10 mouse cellular contexts compared by ENCODE assay signal in the genomic region with DNA sequence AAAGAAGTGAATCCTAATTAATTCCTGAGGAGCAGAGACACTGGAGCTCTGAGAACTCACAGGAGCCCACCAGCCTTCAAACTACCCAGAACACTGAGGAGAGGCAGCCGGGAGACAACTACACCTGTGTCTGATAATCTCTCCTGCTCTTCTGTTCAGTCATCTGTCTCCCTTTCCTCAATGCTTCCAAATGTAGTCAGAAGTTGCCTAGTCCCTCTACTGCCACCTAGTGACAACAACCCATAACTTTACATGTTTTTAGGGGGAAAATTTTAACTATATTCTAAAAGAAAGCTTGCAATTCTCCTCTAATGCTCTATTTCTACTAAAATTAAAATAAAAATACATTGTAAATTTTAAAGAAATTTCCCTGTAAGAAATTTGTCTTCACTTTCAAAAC. TPM values are rescaled to one million over a fixed set of nuclear protein-coding genes. Genes with fewer than 3 reads are reported as not detected.
DNase-seq lines count a peak whose midpoint lies in the region; ATAC-seq lines count a peak whose summit lies in the region.
"Had no signal": no experiment of that assay in that cellular context is flagged by ENCODE, and none has a peak within 500 bp of the region (broad histone marks: within the 10 kb centered on the region; RNA-seq: fewer than 3 reads in every experiment).

No protein-coding gene starts in this region.

- H3K27ac ChIP-seq in hindbrain, embryonic 14.5 days: no peak overlapping the region
- H3K27ac ChIP-seq in hindbrain, embryonic 13.5 days: no peak overlapping the region
- no peak overlapping the region for H3K27ac ChIP-seq in neural tube, embryonic 15.5 days (replicated peaks)
- H3K27ac ChIP-seq in midbrain, embryonic 11.5 days (ENCODE audit: low read depth, low read length): no peak overlapping the region

- no peaks in the 10 kb centered on the region for H3K27me3 ChIP-seq in hindbrain, embryonic 14.5 days (ENCODE audit: control insufficient read depth, insufficient read depth, low read length)
- no peaks in the 10 kb centered on the region for H3K27me3 ChIP-seq in hindbrain, embryonic 13.5 days
- H3K27me3 ChIP-seq in neural tube, embryonic 15.5 days (replicated peaks): no peaks in the 10 kb centered on the region
- no peaks in the 10 kb centered on the region for H3K27me3 ChIP-seq in midbrain, embryonic 11.5 days (ENCODE audit: control insufficient read depth, insufficient read depth, low read length)

- no peak overlapping the region for H3K9ac ChIP-seq in hindbrain, embryonic 14.5 days
- no peak overlapping the region for H3K9ac ChIP-seq in hindbrain, embryonic 13.5 days
- H3K9ac ChIP-seq in neural tube, embryonic 15.5 days (replicated peaks): no peak overlapping the region
- no peak overlapping the region for H3K9ac ChIP-seq in midbrain, embryonic 11.5 days (ENCODE audit: low read length)

- WGBS in hindbrain, embryonic 14.5 days: 36% methylated on average over 1 of the region's 1 CpGs
- WGBS in hindbrain, embryonic 13.5 days: 52% methylated on average over 1 of the region's 1 CpGs
- WGBS in neural tube, embryonic 15.5 days: 31% methylated on average over 1 of the region's 1 CpGs
- 19% methylated on average over 1 of the region's 1 CpGs for WGBS in midbrain, embryonic 11.5 days

- no peak for ATAC-seq in hindbrain, embryonic 14.5 days (ENCODE audit: low FRiP score)
- no peak for ATAC-seq in hindbrain, embryonic 13.5 days (ENCODE audit: low FRiP score)
- peak; percentile 61; the same call in 1 of the 2 replicates for ATAC-seq in erythroid progenitor cell, adult 5-6 weeks (replicated peaks; ENCODE audit: low FRiP score, poor library complexity, severe bottlenecking)
- no peak for ATAC-seq in neural tube, embryonic 15.5 days (ENCODE audit: low FRiP score)
- no peak for ATAC-seq in midbrain, embryonic 11.5 days (ENCODE audit: low FRiP score)
- ATAC-seq: activated CD4-positive, CD25-positive, alpha-beta regulatory T cell, adult 4 months had no signal

- no peak overlapping the region for H3K4me3 ChIP-seq in hindbrain, embryonic 14.5 days (replicated peaks; ENCODE audit: low read length)
- no peak overlapping the region for H3K4me3 ChIP-seq in hindbrain, embryonic 13.5 days
- H3K4me3 ChIP-seq in neural tube, embryonic 15.5 days (replicated peaks): no peak overlapping the region
- no peak overlapping the region for H3K4me3 ChIP-seq in midbrain, embryonic 11.5 days (ENCODE audit: low read depth, low read length)

- no peaks in the 10 kb centered on the region for H3K4me1 ChIP-seq in hindbrain, embryonic 14.5 days (replicated peaks; ENCODE audit: control insufficient read depth, insufficient read depth, low read length)
- H3K4me1 ChIP-seq in hindbrain, embryonic 13.5 days (replicated peaks): no peaks in the 10 kb centered on the region
- no peaks in the 10 kb centered on the region for H3K4me1 ChIP-seq in neural tube, embryonic 15.5 days
- H3K4me1 ChIP-seq in midbrain, embryonic 11.5 days (ENCODE audit: control insufficient read depth, insufficient read depth, low read length): no peaks in the 10 kb centered on the region

- no peaks in the 10 kb centered on the region for H3K9me3 ChIP-seq in hindbrain, embryonic 14.5 days (ENCODE audit: control insufficient read depth, low read length)
- H3K9me3 ChIP-seq in hindbrain, embryonic 13.5 days: no peaks in the 10 kb centered on the region
- no peaks in the 10 kb centered on the region for H3K9me3 ChIP-seq in neural tube, embryonic 15.5 days (replicated peaks)
- no peaks in the 10 kb centered on the region for H3K9me3 ChIP-seq in midbrain, embryonic 11.5 days (ENCODE audit: control insufficient read depth, low read length)

- DNase-seq in hindbrain, embryonic 14.5 days (ENCODE audit: low spot score): peak; percentile 44
- DNase-seq in 416B (ENCODE audit: low read depth) (peak; percentile 76), MN1 (ENCODE audit: low spot score) (peak; percentile 22)
- no peak for DNase-seq in midbrain, embryonic 11.5 days (ENCODE audit: low spot score, missing footprints)
- DNase-seq in adrenal gland, adult 8-10 months: no peak

- peaks cover 13% of the 10 kb centered on the region for H3K36me3 ChIP-seq in hindbrain, embryonic 14.5 days (replicated peaks; ENCODE audit: control insufficient read depth, insufficient read depth)
- peaks cover 14% of the 10 kb centered on the region for H3K36me3 ChIP-seq in hindbrain, embryonic 13.5 days
- peaks cover 14% of the 10 kb centered on the region for H3K36me3 ChIP-seq in neural tube, embryonic 15.5 days
- peaks cover 7% of the 10 kb centered on the region; the same call in 1 of the 2 replicates for H3K36me3 ChIP-seq in midbrain, embryonic 11.5 days (ENCODE audit: control insufficient read depth, insufficient read depth, low read length)

- H3K4me2 ChIP-seq in hindbrain, embryonic 14.5 days (replicated peaks): no peak overlapping the region
- no peak overlapping the region for H3K4me2 ChIP-seq in hindbrain, embryonic 13.5 days
- H3K4me2 ChIP-seq in neural tube, embryonic 15.5 days: no peak overlapping the region
- no peak overlapping the region for H3K4me2 ChIP-seq in midbrain, embryonic 11.5 days

RNA-seq across cellular contexts. Expression of a gene that starts 9.5 kb away (rescaled TPM):
- 0.86 and 1.1 TPM in 2 replicates for polyA plus RNA-seq in hindbrain, embryonic 14.5 days (2014; fragmentation: Nextera tagmentation; extraction: Ambion mirVana)
- 0.44 and 0.65 TPM in 2 replicates for polyA plus RNA-seq in hindbrain, embryonic 13.5 days (2015; fragmentation: Nextera tagmentation; extraction: Ambion mirVana)
- not detected in 2 replicates for total RNA-seq in erythroid progenitor cell, adult 5-6 weeks (2015; ENCODE audit: low replicate concordance)
- not detected in 2 replicates for total RNA-seq in erythroid progenitor cell, adult 5-6 weeks (2017; ENCODE audit: low replicate concordance)
- 0.37 and 0.68 TPM in 2 replicates for polyA plus RNA-seq in neural tube, embryonic 15.5 days (2015; fragmentation: Nextera tagmentation; extraction: Ambion mirVana)
- 0.80 and 0.94 TPM in 2 replicates for polyA plus RNA-seq in midbrain, embryonic 11.5 days (2014; fragmentation: Nextera tagmentation; extraction: Ambion mirVana)
- total RNA-seq in adrenal gland, adult 8-10 months (2022): 1 to 10 TPM; 1.6 to 4.7 (median 2.5) TPM

RNA-seq across cellular contexts. Expression of a gene that starts 48.9 kb away (rescaled TPM):
- not detected in 2 replicates for polyA plus RNA-seq in hindbrain, embryonic 14.5 days (2014; fragmentation: Nextera tagmentation; extraction: Ambion mirVana)
- polyA plus RNA-seq in hindbrain, embryonic 13.5 days (2015; fragmentation: Nextera tagmentation; extraction: Ambion mirVana): not detected in 2 replicates
- not detected in 2 replicates for total RNA-seq in erythroid progenitor cell, adult 5-6 weeks (2015; ENCODE audit: low replicate concordance)
- not detected in 2 replicates for total RNA-seq in erythroid progenitor cell, adult 5-6 weeks (2017; ENCODE audit: low replicate concordance)
- polyA plus RNA-seq in neural tube, embryonic 15.5 days (2015; fragmentation: Nextera tagmentation; extraction: Ambion mirVana): not detected in 2 replicates
- not detected in 2 replicates for polyA plus RNA-seq in midbrain, embryonic 11.5 days (2014; fragmentation: Nextera tagmentation; extraction: Ambion mirVana)
- not detected for total RNA-seq in adrenal gland, adult 8-10 months (2022)
- polyA plus RNA-seq: activated CD4-positive, CD25-positive, alpha-beta regulatory T cell, adult 4 months; large intestine, adult 2 months had no signal

RNA-seq across cellular contexts. Expression of a gene that starts 49.0 kb away (rescaled TPM):
- 0.67 and 1.4 TPM in 2 replicates for polyA plus RNA-seq in hindbrain, embryonic 14.5 days (2014; fragmentation: Nextera tagmentation; extraction: Ambion mirVana)
- polyA plus RNA-seq in hindbrain, embryonic 13.5 days (2015; fragmentation: Nextera tagmentation; extraction: Ambion mirVana): 0.87 and 1.2 TPM in 2 replicates
- total RNA-seq in erythroid progenitor cell, adult 5-6 weeks (2015; ENCODE audit: low replicate concordance): not detected in 2 replicates
- total RNA-seq in erythroid progenitor cell, adult 5-6 weeks (2017; ENCODE audit: low replicate concordance): 2.0 TPM in 1 of 2 replicates, not detected in the other
- 0.87 and 0.98 TPM in 2 replicates for polyA plus RNA-seq in neural tube, embryonic 15.5 days (2015; fragmentation: Nextera tagmentation; extraction: Ambion mirVana)
- 1.4 and 1.8 TPM in 2 replicates for polyA plus RNA-seq in midbrain, embryonic 11.5 days (2014; fragmentation: Nextera tagmentation; extraction: Ambion mirVana)
- total RNA-seq in adrenal gland, adult 8-10 months (2022): 1 to 10 TPM; 1.3 to 2.6 (median 1.7) TPM
- polyA plus RNA-seq: activated CD4-positive, CD25-positive, alpha-beta regulatory T cell, adult 4 months had no signal

RNA-seq across cellular contexts. Expression of a gene that starts 53.7 kb away (rescaled TPM):
- 114 and 116 TPM in 2 replicates for polyA plus RNA-seq in hindbrain, embryonic 14.5 days (2014; fragmentation: Nextera tagmentation; extraction: Ambion mirVana)
- polyA plus RNA-seq in hindbrain, embryonic 13.5 days (2015; fragmentation: Nextera tagmentation; extraction: Ambion mirVana): 115 and 119 TPM in 2 replicates
- total RNA-seq in erythroid progenitor cell, adult 5-6 weeks (2015; ENCODE audit: low replicate concordance): 37.1 and 47.4 TPM in 2 replicates
- total RNA-seq in erythroid progenitor cell, adult 5-6 weeks (2017; ENCODE audit: low replicate concordance): 12.6 and 32.0 TPM in 2 replicates
- 93.0 and 100 TPM in 2 replicates for polyA plus RNA-seq in neural tube, embryonic 15.5 days (2015; fragmentation: Nextera tagmentation; extraction: Ambion mirVana)
- polyA plus RNA-seq in midbrain, embryonic 11.5 days (2014; fragmentation: Nextera tagmentation; extraction: Ambion mirVana): 118 and 122 TPM in 2 replicates
- 100 to 1,000 TPM; 103 to 129 (median 113) TPM for total RNA-seq in adrenal gland, adult 8-10 months (2022)

Comparison
In these comparisons a context has a peak if more than half of its experiments do, and no peak if none do; other contexts are left out.
1. DNase-seq: peak in hindbrain, embryonic 14.5 days (single experiment), 416B (single experiment) and MN1 (single experiment); none in midbrain, embryonic 11.5 days (single experiment) and adrenal gland, adult 8-10 months (single experiment).